Mouse (Mus musculus): ENCODE results near the gene Madcam1.
"Not testable (repeated sequence)": the region's sequence is repeated elsewhere in the genome, so short reads cannot be mapped to it uniquely, and the experiment has no call there.

Gene Madcam1

GRCm38 (mm10) chr10:79688720-79689119 lies 24.4 kb downstream of the Madcam1 start, which contains the start of gene Gzmm:
Gzmm (plus strand) TSS chr10:79689020.
- DNase-seq (ENCODE audit: low read depth, low spot score), result no peak

GRCm38 (mm10) chr10:79689178-79689577 lies 24.8 kb downstream of the Madcam1 start:
- DNase-seq (ENCODE audit: low read depth, low spot score), result no peak

GRCm38 (mm10) chr10:79691986-79692548 lies 27.7 kb downstream of the Madcam1 start:
- no peak for DNase-seq (ENCODE audit: low read depth, low spot score)

GRCm38 (mm10) chr10:79693580-79694378 lies 29.4 kb downstream of the Madcam1 start:
- no peak for DNase-seq (ENCODE audit: low read depth, low spot score)

- no peak for DNase-seq (ENCODE audit: low read depth, low spot score)
These were observed 30.0 kb downstream of the Madcam1 start for GRCm38 (mm10) chr10:79694379-79694655.

GRCm38 (mm10) chr10:79695231-79696128 lies 31.1 kb downstream of the Madcam1 start:
- DNase-seq (ENCODE audit: low read depth, low spot score), result peak; percentile 94

- DNase-seq (ENCODE audit: low read depth, low spot score), result peak; percentile 67
These were observed 31.8 kb downstream of the Madcam1 start for GRCm38 (mm10) chr10:79696129-79696651.

- DNase-seq (ENCODE audit: low read depth, low spot score), result peak; percentile 95
These were observed 33.6 kb downstream of the Madcam1 start for GRCm38 (mm10) chr10:79697916-79698315.

GRCm38 (mm10) chr10:79698459-79698858 lies 34.1 kb downstream of the Madcam1 start:
- no peak for DNase-seq (ENCODE audit: low read depth, low spot score)

GRCm38 (mm10) chr10:79700676-79701075 lies 36.3 kb downstream of the Madcam1 start:
- DNase-seq (ENCODE audit: low read depth, low spot score), result no peak

GRCm38 (mm10) chr10:79701443-79702129 lies 37.2 kb downstream of the Madcam1 start:
- no peak for DNase-seq (ENCODE audit: low read depth, low spot score)

- not testable (repeated sequence) for DNase-seq (ENCODE audit: low read depth, low spot score)
These were observed 38.6 kb downstream of the Madcam1 start for GRCm38 (mm10) chr10:79702970-79703369.

GRCm38 (mm10) chr10:79703541-79703940 lies 39.2 kb downstream of the Madcam1 start:
- DNase-seq (ENCODE audit: low read depth, low spot score), result no peak

- peak; percentile 100 for DNase-seq (ENCODE audit: low read depth, low spot score)
These were observed 40.0 kb downstream of the Madcam1 start, which contains the start of gene Bsg for GRCm38 (mm10) chr10:79704065-79704969. Bsg (plus strand) TSS chr10:79704491.

GRCm38 (mm10) chr10:79704970-79705360 lies 40.6 kb downstream of the Madcam1 start:
- DNase-seq (ENCODE audit: low read depth, low spot score), result no peak

GRCm38 (mm10) chr10:79705951-79706350 lies 41.6 kb downstream of the Madcam1 start:
- DNase-seq (ENCODE audit: low read depth, low spot score), result no peak

GRCm38 (mm10) chr10:79706406-79707094 lies 42.2 kb downstream of the Madcam1 start:
- DNase-seq (ENCODE audit: low read depth, low spot score), result peak; percentile 52

- peak; percentile 79 for DNase-seq (ENCODE audit: low read depth, low spot score)
These were observed 42.8 kb downstream of the Madcam1 start for GRCm38 (mm10) chr10:79707162-79707561.

GRCm38 (mm10) chr10:79707759-79708158 lies 43.4 kb downstream of the Madcam1 start:
- peak; percentile 53 for DNase-seq (ENCODE audit: low read depth, low spot score)

- DNase-seq (ENCODE audit: low read depth, low spot score), result no peak
These were observed 44.3 kb downstream of the Madcam1 start for GRCm38 (mm10) chr10:79708668-79709067.
